Mouse (Mus musculus) forebrain, embryonic 12.5 days (tissue): Measurements from ENCODE around the gene Ssr3. TPM values are rescaled to one million over a fixed set of nuclear protein-coding genes. Genes with fewer than 3 reads are reported as not detected.
"Not testable (repeated sequence)": the region's sequence is repeated elsewhere in the genome, so short reads cannot be mapped to it uniquely, and the experiment has no call there.

ENCODE experiments used
- ATAC-seq: fragments of 200-750 bp; cut with Nextera tagmentation; 2 replicates; pipeline ENCODE4 v1.8.0; 2017; ENCODE audit warnings: moderate TSS enrichment; ENCODE audit not compliant: low FRiP score
- H3K27ac ChIP-seq: fragments of 300-500 bp; sonication (generic); 2 replicates; pipeline ENCODE4 v1.5.1; 2016; ENCODE audit warnings: mild to moderate bottlenecking
- H3K27me3 ChIP-seq: fragments of 300-500 bp; sonication (generic); 2 replicates; pipeline ENCODE4 v1.6.1; 2016; ENCODE audit warnings: mild to moderate bottlenecking
- H3K36me3 ChIP-seq: fragments of 300-500 bp; sonication (generic); replicated peaks from 2 replicates; pipeline ENCODE4 v1.6.1; 2016; ENCODE audit warnings: mild to moderate bottlenecking
- H3K4me1 ChIP-seq: fragments of 300-500 bp; sonication (generic); 2 replicates; pipeline ENCODE4 v1.6.1; 2016
- H3K4me2 ChIP-seq: fragments of 300-500 bp; sonication (generic); 2 replicates; pipeline ENCODE4 v1.6.1; 2016; ENCODE audit warnings: mild to moderate bottlenecking, moderate library complexity
- H3K4me3 ChIP-seq: fragments of 300-500 bp; sonication (generic); replicated peaks from 2 replicates; pipeline ENCODE4 v1.5.1; 2016; ENCODE audit warnings: mild to moderate bottlenecking
- H3K9ac ChIP-seq: fragments of 300-500 bp; sonication (generic); 2 replicates; pipeline ENCODE4 v1.6.1; 2016; ENCODE audit warnings: mild to moderate bottlenecking
- H3K9me3 ChIP-seq: fragments of 300-500 bp; sonication (generic); 2 replicates; pipeline ENCODE4 v1.6.1; 2016
- WGBS: fragments of 180-500 bp; shearing (Covaris S2); methylation state at CpG from one replicate; pipeline ENCODE4 v1.1.7; 2016; 5-methylcytosine and 5-hydroxymethylcytosine counted together
- polyA plus RNA-seq: library from polyadenylated mRNA; unstranded; fragments of >200 nt; fragmentation: Nextera tagmentation; extraction: Ambion mirVana; gene quantifications from 2 replicates; pipeline ENCODE4 v1.2.1, GENCODE M21; 2016

Ssr3 gene
- polyA plus RNA-seq, 1 experiment from 2014 or later = 195 TPM

GRCm38 (mm10) chr3:65396835-65397504 lies 4.5 kb upstream of the Ssr3 start:
- 83% methylated on average over 4 of the region's 4 CpGs for WGBS
- H3K9ac ChIP-seq = no peak overlapping the region
- H3K4me1 ChIP-seq = no peaks in the 10 kb centered on the region
- no peak overlapping the region for H3K4me3 ChIP-seq
- no peak overlapping the region for H3K27ac ChIP-seq
- no peaks in the 10 kb centered on the region for H3K27me3 ChIP-seq
- H3K4me2 ChIP-seq = no peak overlapping the region
- no peaks in the 10 kb centered on the region for H3K36me3 ChIP-seq
- no peak for ATAC-seq
- H3K9me3 ChIP-seq = no peaks in the 10 kb centered on the region

DNA sequence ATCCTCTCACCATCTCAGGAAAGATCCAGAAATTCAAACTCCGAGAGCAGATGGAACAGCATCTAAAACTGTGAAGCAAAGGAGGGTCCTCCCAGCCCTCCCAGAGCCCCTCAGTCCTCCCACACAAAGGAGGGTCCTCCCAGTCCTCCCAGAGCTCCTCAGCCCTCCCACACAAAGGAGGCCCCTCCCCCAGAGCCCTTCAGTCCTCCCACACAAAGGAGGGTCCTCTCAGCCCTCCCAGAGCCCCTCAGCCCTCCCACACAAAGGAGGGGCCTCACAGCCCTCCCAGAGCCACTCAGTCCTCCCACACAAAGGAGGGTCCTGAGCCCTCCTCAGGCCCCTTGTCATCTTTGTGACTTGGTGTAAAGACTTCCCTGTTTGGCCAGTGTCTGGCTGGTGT lies 2.7 kb upstream of the Ssr3 start:
- H3K27me3 ChIP-seq, ATAC-seq, H3K36me3 ChIP-seq, H3K4me1 ChIP-seq, H3K9ac ChIP-seq, H3K9me3 ChIP-seq, H3K27ac ChIP-seq, H3K4me2 ChIP-seq, H3K4me3 ChIP-seq: not testable (repeated sequence)
- WGBS = 81% methylated on average over 1 of the region's 1 CpGs

DNA sequence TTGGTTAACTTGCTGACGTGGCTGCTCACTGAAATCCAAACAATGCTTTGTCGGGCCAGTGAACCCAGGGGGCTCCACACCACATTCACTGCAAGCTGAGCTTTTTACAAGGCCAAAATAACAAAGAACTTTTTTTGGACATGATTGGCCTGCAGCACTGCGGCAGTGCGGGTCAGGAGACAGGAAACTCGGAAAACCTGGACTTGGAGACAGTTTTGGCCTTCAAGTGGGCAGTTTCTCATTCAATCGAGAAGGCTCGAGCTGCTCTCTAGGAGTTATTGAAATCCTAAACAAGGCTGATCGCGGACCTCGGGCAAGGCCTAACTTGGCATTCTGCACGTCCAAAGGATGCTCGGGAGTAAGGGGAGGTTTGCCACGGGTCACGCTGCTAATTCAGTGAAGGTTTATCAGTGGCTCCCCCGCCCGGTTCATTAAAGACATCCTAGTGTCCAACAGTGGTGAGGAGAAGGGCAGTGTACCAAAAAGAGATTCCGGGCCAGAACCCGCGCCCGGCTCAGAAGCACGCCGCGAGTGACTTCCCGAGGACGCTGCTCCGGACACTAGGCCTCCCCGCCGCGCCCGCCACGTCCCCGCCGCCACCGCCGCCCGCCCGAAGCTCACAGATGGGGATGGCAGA lies 521 bp downstream of the Ssr3 start:
- H3K27me3 ChIP-seq = no peaks in the 10 kb centered on the region
- peak overlapping the region; percentile 88 for H3K27ac ChIP-seq
- H3K4me2 ChIP-seq = peak overlapping the region; percentile 68
- H3K4me3 ChIP-seq = peak overlapping the region; percentile 87
- WGBS = under 1% methylated on average over 37 of the region's 37 CpGs
- H3K4me1 ChIP-seq = peaks cover 8% of the 10 kb centered on the region
- no peaks in the 10 kb centered on the region for H3K9me3 ChIP-seq
- H3K9ac ChIP-seq = peak overlapping the region; percentile 88
- peaks cover 27% of the 10 kb centered on the region for H3K36me3 ChIP-seq
- peak; percentile 66 for ATAC-seq

- no peak for ATAC-seq
- Histone ChIP-seq H3K27me3 (no peaks in the 10 kb centered on the region), H3K27ac (peak overlapping the region; percentile 88; the same call in 1 of the 2 replicates)
Measured at GRCm38 (mm10) chr3:65391222-65391783, 1.1 kb downstream of the Ssr3 start.

GRCm38 (mm10) chr3:65385771-65386170 lies 6.7 kb downstream of the Ssr3 start:
- ATAC-seq = no peak
- H3K4me3 ChIP-seq = no peak overlapping the region
- no peaks in the 10 kb centered on the region for H3K27me3 ChIP-seq
- no peaks in the 10 kb centered on the region for H3K9me3 ChIP-seq
- H3K36me3 ChIP-seq = peaks cover 81% of the 10 kb centered on the region
- no peak overlapping the region for H3K9ac ChIP-seq
- H3K4me2 ChIP-seq = no peak overlapping the region
- H3K27ac ChIP-seq = no peak overlapping the region
- H3K4me1 ChIP-seq = no peaks in the 10 kb centered on the region

More at GRCm38 (mm10) chr3:65391222-65391783, 1.1 kb downstream of the Ssr3 start:
- Histone ChIP-seq H3K4me3 (peak overlapping the region; percentile 87), H3K36me3 (peaks cover 33% of the 10 kb centered on the region), H3K4me2 (peak overlapping the region; percentile 68), H3K4me1 (peaks cover 8% of the 10 kb centered on the region), H3K9ac (peak overlapping the region; percentile 88), H3K9me3 (no peaks in the 10 kb centered on the region)
- WGBS = 41% methylated on average over 6 of the region's 6 CpGs

- 92% methylated on average over 3 of the region's 3 CpGs for WGBS
- H3K27me3 ChIP-seq = no peaks in the 10 kb centered on the region
- peaks cover 81% of the 10 kb centered on the region for H3K36me3 ChIP-seq
- ATAC-seq = no peak
- no peaks in the 10 kb centered on the region for H3K4me1 ChIP-seq
- H3K4me3 ChIP-seq = no peak overlapping the region
- H3K27ac ChIP-seq = no peak overlapping the region
- no peaks in the 10 kb centered on the region for H3K9me3 ChIP-seq
- H3K4me2 ChIP-seq = no peak overlapping the region
- no peak overlapping the region for H3K9ac ChIP-seq
Measured at GRCm38 (mm10) chr3:65384431-65384830, 8.0 kb downstream of the Ssr3 start.

- no peak overlapping the region for H3K27ac ChIP-seq
- 88% methylated on average over 4 of the region's 4 CpGs for WGBS
- peaks cover 64% of the 10 kb centered on the region for H3K36me3 ChIP-seq
- H3K4me1 ChIP-seq = no peaks in the 10 kb centered on the region
- no peak overlapping the region for H3K4me3 ChIP-seq
- no peaks in the 10 kb centered on the region for H3K27me3 ChIP-seq
- no peak for ATAC-seq
- no peak overlapping the region for H3K9ac ChIP-seq
- no peak overlapping the region for H3K4me2 ChIP-seq
- no peaks in the 10 kb centered on the region for H3K9me3 ChIP-seq
Measured at GRCm38 (mm10) chr3:65381094-65381493, 11.3 kb downstream of the Ssr3 start.

DNA sequence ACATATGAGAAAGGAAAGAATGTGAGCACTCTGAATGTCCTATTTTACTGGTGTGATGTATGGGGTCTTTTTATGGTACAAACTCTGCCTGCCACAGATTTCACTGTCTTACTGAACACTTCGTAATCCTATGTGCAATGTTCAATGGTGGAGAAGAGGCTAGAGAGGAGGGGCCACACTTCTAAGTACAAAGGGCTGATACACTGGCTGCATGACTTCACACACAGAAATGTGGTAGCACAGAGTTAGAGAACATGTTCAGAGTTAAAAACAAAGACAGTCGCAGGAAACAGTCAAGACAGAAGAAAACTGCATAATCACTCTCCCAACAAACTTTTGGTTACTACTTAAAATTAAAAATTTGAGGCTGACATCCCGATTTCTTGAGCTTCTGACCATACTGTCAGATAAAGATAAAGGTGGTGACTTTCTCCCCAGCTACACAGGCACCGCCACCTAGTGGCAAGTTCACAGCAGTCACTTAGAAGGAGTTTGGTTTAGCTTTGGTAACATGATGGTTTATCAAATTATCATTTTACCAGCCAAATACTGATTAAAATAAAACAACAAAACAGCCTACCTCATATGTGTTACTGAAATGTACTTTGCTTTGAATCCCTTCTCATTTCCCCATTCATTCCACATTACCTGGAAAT lies 12.4 kb downstream of the Ssr3 start:
- ATAC-seq = no peak; the same call in 1 of the 2 replicates
- 82% methylated on average over 4 of the region's 4 CpGs for WGBS
- Histone ChIP-seq H3K9ac (no peak overlapping the region), H3K9me3 (no peaks in the 10 kb centered on the region), H3K27me3 (no peaks in the 10 kb centered on the region), H3K4me2 (no peak overlapping the region), H3K36me3 (peaks cover 54% of the 10 kb centered on the region), H3K4me1 (no peaks in the 10 kb centered on the region), H3K27ac (no peak overlapping the region), H3K4me3 (no peak overlapping the region)

DNA sequence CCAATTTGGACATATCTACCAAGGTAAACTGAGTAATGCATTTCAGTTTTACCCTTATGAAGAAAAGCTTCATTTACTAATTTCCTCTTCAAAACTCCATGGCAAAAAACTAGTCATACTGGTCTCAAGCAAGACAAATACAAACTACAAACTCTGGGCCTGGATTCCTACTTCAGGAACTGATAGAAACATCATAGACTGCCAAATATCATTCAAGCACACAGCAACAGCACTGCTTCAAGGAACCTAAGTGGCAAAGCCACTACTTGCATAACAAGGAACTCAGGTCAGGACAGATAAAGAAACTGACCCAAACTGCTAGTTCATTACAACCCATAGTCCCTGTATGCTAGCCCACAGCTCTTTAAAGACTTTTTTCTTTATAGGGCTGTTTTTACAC lies 13.7 kb downstream of the Ssr3 start:
- Histone ChIP-seq H3K9me3 (no peaks in the 10 kb centered on the region), H3K4me3 (no peak overlapping the region), H3K4me1 (peaks cover 5% of the 10 kb centered on the region), H3K4me2 (no peak overlapping the region), H3K36me3 (peaks cover 43% of the 10 kb centered on the region), H3K27ac (no peak overlapping the region), H3K27me3 (no peaks in the 10 kb centered on the region), H3K9ac (no peak overlapping the region)
- ATAC-seq = no peak

DNA sequence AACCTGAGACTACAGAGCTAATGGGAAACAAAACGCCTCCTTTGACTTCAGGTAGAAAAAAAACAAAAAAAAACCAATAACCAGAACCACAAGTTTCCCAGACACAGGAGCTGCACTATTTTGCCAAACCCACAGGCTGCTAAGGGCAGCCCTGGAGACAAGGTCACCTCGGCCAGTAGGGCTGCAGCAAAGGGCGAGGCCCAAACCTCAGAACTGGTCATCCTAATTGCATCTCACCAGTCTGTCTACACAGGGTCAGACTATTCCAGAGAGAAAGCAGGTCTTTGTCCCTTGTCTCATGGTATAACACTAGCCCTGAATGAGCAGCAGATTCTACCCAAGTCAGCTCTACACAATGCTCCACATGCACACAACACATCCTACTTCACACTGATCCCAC lies 17.7 kb downstream of the Ssr3 start:
- WGBS = 76% methylated on average over 3 of the region's 3 CpGs
- H3K4me1 ChIP-seq = peaks cover 9% of the 10 kb centered on the region
- no peaks in the 10 kb centered on the region for H3K27me3 ChIP-seq
- peaks cover 43% of the 10 kb centered on the region for H3K36me3 ChIP-seq
- no peak overlapping the region for H3K4me2 ChIP-seq
- H3K9ac ChIP-seq = no peak overlapping the region
- ATAC-seq = no peak
- H3K9me3 ChIP-seq = no peaks in the 10 kb centered on the region
- H3K4me3 ChIP-seq = no peak overlapping the region
- H3K27ac ChIP-seq = no peak overlapping the region

DNA sequence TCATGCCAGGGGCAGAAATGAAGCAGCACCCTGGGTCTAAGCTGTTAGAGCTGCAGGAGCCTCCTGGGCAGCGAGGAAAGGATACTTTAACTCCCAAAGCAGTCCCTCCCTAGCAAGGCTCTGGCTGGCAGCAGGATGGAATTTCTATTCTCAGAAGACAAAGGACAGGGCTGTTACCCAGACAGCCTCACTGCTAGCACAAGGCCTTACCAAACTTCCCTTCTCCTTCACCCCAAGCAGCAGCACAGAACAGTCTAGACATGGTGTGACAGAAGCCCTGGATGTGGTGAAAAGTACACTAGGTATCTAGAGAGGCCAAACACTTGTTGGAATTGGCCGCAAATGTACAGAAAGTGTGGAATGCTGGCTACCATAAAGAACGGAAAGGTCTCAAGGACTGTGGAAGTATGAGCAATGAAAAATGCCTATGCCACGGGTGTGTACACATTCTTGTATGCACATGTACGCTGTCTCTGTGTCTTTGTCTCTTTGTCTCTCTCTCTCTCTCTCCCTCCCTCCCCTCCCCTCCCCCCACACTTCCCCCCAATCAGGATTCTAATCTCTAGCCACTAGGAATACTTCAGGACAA lies 18.7 kb downstream of the Ssr3 start:
- Histone ChIP-seq H3K9me3 (no peaks in the 10 kb centered on the region), H3K4me3 (no peak overlapping the region), H3K9ac (no peak overlapping the region), H3K36me3 (peaks cover 37% of the 10 kb centered on the region), H3K4me1 (peaks cover 9% of the 10 kb centered on the region), H3K4me2 (no peak overlapping the region), H3K27ac (no peak overlapping the region), H3K27me3 (no peaks in the 10 kb centered on the region)
- 71% methylated on average over 5 of the region's 5 CpGs for WGBS
- ATAC-seq = no peak

DNA sequence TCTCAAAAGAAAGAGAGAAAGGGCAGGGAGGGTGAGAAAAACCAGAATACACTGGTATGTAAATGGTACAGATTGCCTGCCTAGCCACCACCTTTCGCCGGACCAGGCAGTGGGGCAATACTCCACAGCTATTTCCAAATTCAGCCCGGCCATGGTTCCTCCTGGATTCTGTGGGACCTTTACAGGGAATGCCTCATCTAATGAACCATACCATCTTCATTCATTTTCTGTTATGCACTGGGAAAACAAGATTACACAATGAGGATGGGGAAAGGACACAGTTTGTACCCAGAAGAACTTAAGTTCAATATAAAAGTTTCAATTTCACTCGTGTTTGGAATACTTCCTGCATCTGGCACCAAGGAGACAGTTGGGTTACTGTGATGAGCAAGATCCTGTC lies 19.9 kb downstream of the Ssr3 start:
- Histone ChIP-seq H3K27me3 (no peaks in the 10 kb centered on the region), H3K4me3 (no peak overlapping the region), H3K9ac (no peak overlapping the region), H3K27ac (no peak overlapping the region), H3K4me2 (no peak overlapping the region), H3K9me3 (no peaks in the 10 kb centered on the region), H3K4me1 (peaks cover 9% of the 10 kb centered on the region), H3K36me3 (peaks cover 42% of the 10 kb centered on the region)
- ATAC-seq = no peak
- 94% methylated on average over 4 of the region's 4 CpGs for WGBS
